Mouse (Mus musculus) brain, embryonic 18.5 days (tissue): ENCODE measurements at regions not wholly inside any gene's neighbourhood (a gene's known extent, or its start where the extent isn't known, plus 50 kb on each side); places are given as distances from the start of the nearest gene placed in this dataset.

Source experiments
- DNase-seq: peaks from one replicate; pipeline ENCODE4 v3.0.0-alpha.2; 2012; ENCODE audit warnings: low read depth, low spot score

DNA sequence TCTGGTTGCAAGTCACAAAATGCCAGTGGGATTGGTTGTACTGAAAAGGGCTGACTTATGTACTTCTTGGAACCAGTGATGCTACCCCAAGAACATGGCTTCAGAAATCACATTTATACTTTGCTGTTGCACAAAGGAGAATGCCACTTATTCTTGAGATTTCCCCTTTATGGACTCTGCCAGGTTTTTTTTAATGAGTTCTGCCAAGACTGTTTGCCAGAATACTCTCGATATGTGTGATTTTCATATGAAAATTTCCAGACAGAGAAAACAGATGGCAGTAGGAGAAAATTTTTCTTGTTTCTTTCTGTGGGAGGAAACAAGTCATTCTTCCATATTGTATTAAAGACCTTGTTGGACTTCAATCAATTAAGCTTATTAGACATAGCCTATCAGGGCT is 281.0 kb upstream of the Tle1 start:
- DNase-seq = peak; percentile 37

- DNase-seq = no peak
Observed at GRCm38 (mm10) chr4:72480535-72480934, 279.8 kb upstream of the Tle1 start.

DNA sequence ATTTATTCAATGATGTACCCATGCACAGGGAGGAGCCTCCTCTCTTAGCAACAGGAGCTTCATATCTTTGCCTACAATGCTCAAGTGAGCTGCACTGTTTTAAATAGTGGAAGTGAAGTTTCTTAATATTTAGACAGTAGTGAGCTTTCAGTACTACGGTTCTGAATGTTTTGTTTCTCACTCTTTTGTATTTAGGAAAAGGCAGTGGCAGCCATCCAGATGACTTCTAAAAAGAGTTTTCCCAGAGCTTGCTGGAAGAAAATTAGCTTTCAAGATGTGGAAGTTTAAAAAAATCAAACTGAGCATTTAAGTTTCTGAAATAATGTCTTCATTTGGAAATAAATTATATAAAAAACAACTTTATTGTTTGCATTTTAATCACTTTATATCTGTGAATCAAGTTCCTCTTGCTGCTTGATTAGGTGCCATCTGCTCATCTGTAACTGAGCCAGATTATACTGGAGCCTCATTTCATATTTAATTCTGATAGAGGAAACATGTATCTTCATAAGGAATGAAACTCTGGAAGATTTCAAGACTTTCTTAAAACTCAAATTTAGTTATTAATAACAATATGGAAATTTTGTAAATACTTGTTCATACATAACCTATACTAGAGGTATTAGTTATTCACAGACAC is 268.6 kb upstream of the Tle1 start:
- DNase-seq = peak; percentile 50

DNA sequence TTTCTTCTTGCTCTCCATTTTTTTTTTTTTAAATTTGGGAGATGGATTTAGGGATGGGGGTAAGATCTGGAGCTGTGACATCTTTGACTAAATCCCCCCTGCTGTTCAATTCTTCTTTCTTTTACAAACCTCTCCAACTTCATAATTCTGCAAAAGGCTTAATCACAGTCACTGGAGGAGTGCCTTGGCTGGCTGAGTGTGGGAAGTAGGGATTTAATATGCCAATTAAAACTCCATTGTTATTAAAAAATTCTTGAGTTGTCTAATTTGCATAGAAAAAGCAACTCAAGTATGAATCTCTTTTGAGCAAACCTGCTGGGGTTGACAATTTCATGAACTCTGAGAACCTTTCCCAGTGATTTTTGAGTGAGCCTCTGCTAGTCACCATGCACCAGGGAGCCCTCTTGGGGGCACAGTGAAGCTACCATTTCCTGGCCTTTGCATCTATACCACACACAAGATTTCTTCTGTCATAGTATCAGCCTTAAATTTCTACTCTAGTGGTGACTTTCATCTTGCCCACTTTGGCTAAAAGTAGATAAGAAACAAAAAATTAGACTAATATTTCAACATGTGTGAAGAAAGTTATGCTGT is 243.6 kb upstream of the Tle1 start:
- peak; percentile 30 for DNase-seq

- no peak for DNase-seq
Observed at GRCm38 (mm10) chr4:72437367-72437766, 236.6 kb upstream of the Tle1 start.

DNA sequence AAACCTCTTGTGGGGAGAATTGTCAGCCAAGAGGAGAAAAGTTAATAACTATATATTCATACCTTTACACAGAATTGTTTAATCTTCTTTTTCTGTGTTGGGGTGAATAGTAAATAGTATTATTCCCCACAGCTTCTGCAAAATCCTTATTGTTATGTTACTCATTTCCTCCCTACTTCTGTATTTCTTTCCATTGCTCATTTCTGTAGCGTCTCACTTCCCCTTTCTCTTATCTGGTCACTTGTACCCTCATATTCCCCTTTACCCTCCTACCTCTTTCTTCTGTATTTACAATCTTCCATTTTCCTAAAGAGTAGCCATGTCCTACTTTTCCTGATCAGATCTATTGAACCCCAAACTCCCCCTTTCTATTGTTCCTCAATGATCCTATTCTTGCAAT is 224.6 kb upstream of the Tle1 start:
- no peak for DNase-seq

GRCm38 (mm10) chr4:72412100-72412788 is 211.5 kb upstream of the Tle1 start:
- no peak for DNase-seq

GRCm38 (mm10) chr4:72411343-72411742 is 210.6 kb upstream of the Tle1 start:
- DNase-seq = no peak

DNA sequence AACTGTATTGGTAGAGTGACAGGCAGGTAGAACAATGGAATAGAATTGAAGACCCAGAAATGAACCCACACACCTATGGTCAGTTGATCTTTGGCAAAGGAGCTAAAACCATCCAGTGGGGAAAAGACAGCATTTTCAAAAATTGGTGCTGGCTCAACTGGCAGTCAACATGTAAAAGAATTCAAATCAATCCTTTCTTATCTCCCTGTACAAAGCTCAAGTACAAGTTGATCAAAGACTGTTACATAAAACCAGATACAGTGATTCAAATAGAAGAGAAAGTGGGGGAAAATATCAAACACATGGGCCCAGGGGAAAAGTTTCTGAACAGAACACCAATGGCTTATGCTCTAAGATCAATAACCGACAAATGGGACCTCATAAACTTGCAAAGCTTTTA is 200.0 kb upstream of the Tle1 start:
- no peak for DNase-seq

- DNase-seq = no peak
Observed at GRCm38 (mm10) chr4:72391887-72392435, 191.2 kb upstream of the Tle1 start.

GRCm38 (mm10) chr4:72389811-72390625 is 189.3 kb upstream of the Tle1 start:
- DNase-seq = no peak

DNA sequence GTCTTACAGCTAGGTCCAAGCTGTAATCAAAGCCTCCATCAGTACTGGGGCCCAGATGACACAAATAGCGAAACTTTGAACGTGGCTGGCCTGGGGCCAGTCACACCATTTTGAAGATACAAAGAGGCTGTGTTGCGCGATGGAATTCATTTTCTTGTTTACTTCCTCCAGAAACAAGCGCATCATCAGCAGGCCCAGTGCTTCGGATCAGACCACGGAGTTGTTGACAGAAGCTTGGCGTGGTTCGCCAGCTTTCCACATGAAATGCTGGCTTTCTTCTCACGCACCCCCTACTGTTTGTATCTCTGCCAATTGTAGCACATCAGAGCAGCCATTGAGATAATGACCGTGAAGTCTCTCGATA is 184.2 kb upstream of the Tle1 start:
- peak; percentile 86 for DNase-seq

DNA sequence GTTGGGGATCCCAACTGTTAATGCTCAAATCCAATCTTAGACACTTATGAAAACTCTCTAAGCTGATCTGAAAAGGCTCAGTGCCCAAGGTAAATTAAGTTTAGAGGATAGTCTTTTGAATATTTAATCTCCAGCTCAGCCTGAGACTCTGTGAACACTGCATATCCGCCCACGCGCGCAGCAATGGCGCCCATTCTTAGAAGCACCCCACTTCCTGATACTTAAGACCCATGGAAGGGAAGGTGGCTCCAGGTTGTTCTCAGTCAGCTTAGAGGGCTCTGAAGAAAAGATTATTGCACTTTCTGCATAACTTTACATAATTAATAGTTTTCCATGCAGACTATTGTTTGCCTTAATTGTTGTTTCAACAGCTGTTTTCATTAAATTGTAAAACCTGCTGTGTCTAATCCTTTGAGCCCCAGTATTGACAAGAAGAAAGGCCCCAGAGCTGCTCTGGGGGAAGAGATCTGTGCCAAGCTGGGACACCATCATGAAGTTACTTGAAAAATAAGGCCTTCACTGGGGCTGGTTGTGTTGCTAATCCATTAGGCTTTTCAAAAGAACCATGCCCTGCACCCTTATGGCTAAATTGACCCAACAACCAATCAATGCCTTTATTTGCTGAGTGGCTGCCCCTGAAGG is 183.7 kb upstream of the Tle1 start:
- no peak for DNase-seq

- DNase-seq = no peak
Observed at GRCm38 (mm10) chr4:72383729-72384128, 183.0 kb upstream of the Tle1 start.

- DNase-seq = peak; percentile 42
Observed at GRCm38 (mm10) chr4:72382517-72383147, 181.9 kb upstream of the Tle1 start.

- DNase-seq = no peak
Observed at GRCm38 (mm10) chr4:72381742-72382141, 181.0 kb upstream of the Tle1 start.

GRCm38 (mm10) chr4:72381116-72381515 is 180.4 kb upstream of the Tle1 start:
- DNase-seq = no peak

- no peak for DNase-seq
Observed at GRCm38 (mm10) chr4:72379515-72379914, 178.8 kb upstream of the Tle1 start.

- no peak for DNase-seq
Observed at GRCm38 (mm10) chr4:72379011-72379410, 178.3 kb upstream of the Tle1 start.

DNA sequence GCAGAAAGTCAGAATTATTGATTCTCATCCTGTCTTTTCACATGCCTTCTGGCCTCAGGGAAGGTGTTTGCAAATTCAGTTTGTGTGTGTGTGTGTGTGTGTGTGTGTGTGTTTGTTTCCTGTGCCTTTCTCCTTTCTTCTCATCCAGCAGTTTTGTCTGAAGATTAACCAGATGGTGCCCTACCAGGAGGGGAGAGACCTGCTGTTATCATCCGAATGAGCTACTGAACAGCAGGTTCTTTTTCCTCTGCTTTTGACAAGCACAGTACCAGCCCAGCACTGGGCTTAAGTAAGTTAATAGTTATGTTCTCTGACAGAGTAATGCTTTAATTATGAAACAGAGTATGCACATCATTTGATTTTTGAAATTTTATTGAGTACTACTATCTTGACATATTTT is 176.8 kb upstream of the Tle1 start:
- DNase-seq = no peak

- no peak for DNase-seq
Observed at GRCm38 (mm10) chr4:72351985-72352384, 151.3 kb upstream of the Tle1 start.
